Mouse (Mus musculus) G1E (cell line): ENCODE measurements around the gene Slc25a12.

ENCODE experiments used
- CTCF ChIP-seq: IDR thresholded peaks from 2 replicates; pipeline ENCODE4 v1.5.1; 2012; ENCODE audit warnings: low read depth, low read length, inconsistent platforms, mixed read lengths
- GATA1 ChIP-seq: IDR thresholded peaks from 2 replicates; pipeline ENCODE4 v1.6.1; 2012; ENCODE audit warnings: borderline replicate concordance, low read length, inconsistent platforms, mixed read lengths
- GATA2 ChIP-seq: IDR thresholded peaks from 2 replicates; pipeline ENCODE4 v1.6.1; 2012; ENCODE audit warnings: low read depth, low read length, inconsistent platforms, borderline replicate concordance
- POLR2AphosphoS5 ChIP-seq: IDR thresholded peaks from 2 replicates; pipeline ENCODE4 v1.6.1; 2012; ENCODE audit warnings: low read depth, low read length, inconsistent platforms; ENCODE audit not compliant: insufficient replicate concordance
- TAL1 ChIP-seq: conservative IDR thresholded peaks from 2 replicates; pipeline ENCODE4 v1.6.1; 2012; ENCODE audit warnings: low read depth, low read length, inconsistent platforms, mixed read lengths

DNA sequence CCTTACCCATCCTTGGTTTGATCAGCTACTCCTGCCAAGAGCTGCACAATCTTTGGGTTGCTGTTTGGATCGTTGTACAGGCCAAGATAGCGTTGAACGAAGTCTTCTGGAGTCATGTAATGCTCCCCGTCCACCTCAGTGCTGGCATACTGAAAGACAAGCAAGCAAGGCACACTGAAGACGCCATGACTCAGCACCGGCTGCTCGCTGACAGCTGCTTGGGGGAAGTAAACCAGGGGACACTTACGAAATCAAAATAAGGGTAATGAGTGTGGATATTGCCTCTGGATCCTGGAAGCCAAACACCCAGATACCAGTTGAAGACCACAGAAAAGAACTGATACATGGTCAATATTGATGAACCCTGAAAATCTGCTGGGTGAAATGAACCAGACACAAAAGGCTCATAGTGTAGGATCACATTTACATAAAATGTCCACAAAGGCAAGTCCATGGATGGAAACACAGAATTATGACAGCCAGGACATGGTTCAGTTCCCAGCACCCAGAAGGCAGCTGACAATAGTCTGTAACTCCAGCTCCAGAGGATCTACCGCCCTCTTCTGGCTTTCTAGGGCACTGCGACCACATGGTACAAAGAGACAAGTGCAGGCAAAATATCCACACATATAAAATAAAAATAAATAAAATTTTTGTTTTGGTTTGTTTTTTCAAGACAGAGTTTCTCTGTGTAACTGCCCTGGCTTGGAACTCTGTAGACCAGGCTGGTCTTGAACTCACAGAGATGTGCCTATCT, 23.5 kb downstream of the Slc25a12 start:
- TF ChIP-seq CTCF (no peak; the same call in 1 of the 2 replicates), GATA1 (no peak), GATA2 (no peak), TAL1 (no peak), POLR2AphosphoS5 (no peak)
